Mouse (Mus musculus) neural tube, embryonic 12.5 days (tissue): ENCODE results near the gene Cldn34c2. TPM values are rescaled to one million over a fixed set of nuclear protein-coding genes. Genes with fewer than 3 reads are reported as not detected.
"Not testable (repeated sequence)": the region's sequence is repeated elsewhere in the genome, so short reads cannot be mapped to it uniquely, and the experiment has no call there.

Experiments
- ATAC-seq: fragments of 200-750 bp; cut with Nextera tagmentation; 2 replicates; pipeline ENCODE4 v1.8.0; 2017; ENCODE audit warnings: low read depth, mild to moderate bottlenecking, moderate TSS enrichment, moderate library complexity; ENCODE audit not compliant: low FRiP score
- H3K27ac ChIP-seq: fragments of 300-500 bp; sonication (generic); 2 replicates; pipeline ENCODE4 v1.5.1; 2016
- H3K27me3 ChIP-seq: fragments of 300-500 bp; sonication (generic); replicated peaks from 2 replicates; pipeline ENCODE4 v1.6.1; 2016; ENCODE audit warnings: mild to moderate bottlenecking
- H3K36me3 ChIP-seq: fragments of 300-500 bp; sonication (generic); 2 replicates; pipeline ENCODE4 v1.6.1; 2016; ENCODE audit warnings: mild to moderate bottlenecking
- H3K4me1 ChIP-seq: fragments of 300-500 bp; sonication (generic); 2 replicates; pipeline ENCODE4 v1.6.1; 2016
- H3K4me2 ChIP-seq: fragments of 300-500 bp; sonication (generic); replicated peaks from 2 replicates; pipeline ENCODE4 v1.6.1; 2016; ENCODE audit warnings: mild to moderate bottlenecking
- H3K4me3 ChIP-seq: fragments of 300-500 bp; sonication (generic); 2 replicates; pipeline ENCODE4 v1.5.1; 2016
- H3K9ac ChIP-seq: fragments of 300-500 bp; sonication (generic); 2 replicates; pipeline ENCODE4 v1.6.1; 2016; ENCODE audit warnings: mild to moderate bottlenecking
- H3K9me3 ChIP-seq: fragments of 300-500 bp; sonication (generic); 2 replicates; pipeline ENCODE4 v1.6.1; 2016; ENCODE audit warnings: mild to moderate bottlenecking
- WGBS: fragments of 180-500 bp; shearing (Covaris S2); methylation state at CpG from one replicate; pipeline ENCODE4 v1.1.7; 2016; 5-methylcytosine and 5-hydroxymethylcytosine counted together
- polyA plus RNA-seq: library from polyadenylated mRNA; unstranded; fragments of >200 nt; fragmentation: Nextera tagmentation; extraction: Ambion mirVana; gene quantifications from 2 replicates; pipeline ENCODE4 v1.2.1, GENCODE M21; 2016

Gene Cldn34c2
- not detected in 2 replicates for polyA plus RNA-seq

- not testable (repeated sequence) for H3K4me2 ChIP-seq, H3K9me3 ChIP-seq, H3K4me1 ChIP-seq, ATAC-seq, H3K36me3 ChIP-seq, H3K27me3 ChIP-seq, H3K4me3 ChIP-seq, H3K27ac ChIP-seq, H3K9ac ChIP-seq
Measured at GRCm38 (mm10) chrX:123581400-123581799, at the start of gene Cldn34c2. Gene Cldn34c2, plus strand, starts transcription at chrX:123581700.

- H3K4me1 ChIP-seq, H3K27ac ChIP-seq, H3K36me3 ChIP-seq, H3K4me2 ChIP-seq, ATAC-seq, H3K27me3 ChIP-seq, H3K4me3 ChIP-seq, H3K9ac ChIP-seq, H3K9me3 ChIP-seq: not testable (repeated sequence)
- WGBS, result 94% methylated on average over 13 of the region's 13 CpGs
Measured at GRCm38 (mm10) chrX:123551378-123551777, 30.1 kb upstream of the Cldn34c2 start.

GRCm38 (mm10) chrX:123612158-123612828 lies 30.8 kb downstream of the Cldn34c2 start:
- not testable (repeated sequence) for H3K9ac ChIP-seq, ATAC-seq, H3K27me3 ChIP-seq, H3K4me2 ChIP-seq, H3K36me3 ChIP-seq, H3K27ac ChIP-seq, H3K4me1 ChIP-seq, H3K4me3 ChIP-seq, H3K9me3 ChIP-seq
- 90% methylated on average over 9 of the region's 12 CpGs for WGBS

Other genes starting within 250 kb of the Cldn34c2 start
- gene Gm17467, start 123.1 kb downstream of the Cldn34c2 start, polyA plus RNA-seq, result not detected in 2 replicates
- not detected in 2 replicates for gene Cldn34c3, start 212.0 kb downstream of the Cldn34c2 start, polyA plus RNA-seq